Mouse (Mus musculus) MEL (cell line): ENCODE measurements at regions not wholly inside any gene's neighbourhood (a gene's known extent, or its start where the extent isn't known, plus 50 kb on each side); places are given as distances from the start of the nearest gene placed in this dataset.

ENCODE experiments used
- CHD2 ChIP-seq: IDR thresholded peaks from 2 replicates; pipeline ENCODE4 v1.6.1; 2011; ENCODE audit warnings: low read length, improper control_type of control experiment
- CTCF ChIP-seq, 3 experiments: IDR thresholded peaks in 2 of 3; conservative IDR thresholded peaks in 1 of 3; 2 replicates each; pipeline ENCODE4 v1.5.1; 2011 to 2012; ENCODE audit warnings: low read length in 3 of 3, low read depth in 2 of 3, mild to moderate bottlenecking in 2 of 3, improper control_type of control experiment in 1 of 3, inconsistent platforms in 1 of 3, mixed read lengths in 1 of 3, moderate library complexity in 1 of 3; ENCODE audit not compliant: control insufficient read depth in 1 of 3, insufficient read depth in 1 of 3, poor library complexity in 1 of 3, severe bottlenecking in 1 of 3
- ELF1 ChIP-seq: IDR thresholded peaks from 2 replicates; pipeline ENCODE4 v1.6.1; 2014; ENCODE audit warnings: low read depth, mild to moderate bottlenecking, inconsistent platforms, low read length, improper control_type of control experiment, moderate library complexity
- MAZ ChIP-seq: IDR thresholded peaks from 2 replicates; pipeline ENCODE4 v1.6.1; 2012; ENCODE audit warnings: low read depth, mild to moderate bottlenecking, inconsistent platforms, low read length, improper control_type of control experiment
- UBTF ChIP-seq: IDR thresholded peaks from 2 replicates; pipeline ENCODE4 v1.6.1; 2012; ENCODE audit warnings: low read depth, mild to moderate bottlenecking, inconsistent platforms, low read length, improper control_type of control experiment, moderate library complexity, borderline replicate concordance; ENCODE audit not compliant: insufficient read depth

- no peak for TF ChIP-seq UBTF
- no peak for TF ChIP-seq ELF1
- no peak for TF ChIP-seq CHD2
- peak; percentile 64 to 77 (median 71) for TF ChIP-seq CTCF (IDR thresholded peaks at IDR 0.05 in 2 of 3, conservative IDR thresholded peaks at IDR 0.05 in 1 of 3; ENCODE audit: control insufficient read depth in 1 of 3, insufficient read depth in 1 of 3, low read depth in 2 of 3, low read length in 3 of 3, poor library complexity in 1 of 3, severe bottlenecking in 1 of 3)
- no peak for TF ChIP-seq MAZ
Observed at GRCm38 (mm10) chr3:66570342-66570741, 273.7 kb upstream of the Veph1 start.
